Mouse (Mus musculus) small intestine, adult 2 months (tissue): ENCODE results near the gene Trak1. TPM values are rescaled to one million over a fixed set of nuclear protein-coding genes. Genes with fewer than 3 reads are reported as not detected.
A peak's percentile ranks its signal among the peaks of the same experiment; 100 is the strongest.

Experiments
- H3K27ac ChIP-seq: fragments of 200-500 bp; 2 replicates; pipeline ENCODE4 v1.5.1; 2012; ENCODE audit warnings: low read depth, low read length, control low read depth, inconsistent platforms; ENCODE audit not compliant: insufficient read depth
- H3K27me3 ChIP-seq: fragments of 200-500 bp; 2 replicates; pipeline ENCODE4 v1.6.1; 2012; ENCODE audit warnings: mild to moderate bottlenecking, moderate library complexity, low read length, inconsistent platforms; ENCODE audit not compliant: control insufficient read depth, insufficient read depth
- H3K36me3 ChIP-seq: fragments of 200-500 bp; 2 replicates; pipeline ENCODE4 v1.6.1; 2012; ENCODE audit warnings: mild to moderate bottlenecking, low read length, control low read depth, inconsistent platforms; ENCODE audit not compliant: control insufficient read depth, insufficient read depth
- H3K4me1 ChIP-seq: fragments of 200-500 bp; 2 replicates; pipeline ENCODE4 v1.6.1; 2012; ENCODE audit warnings: low read length, inconsistent platforms, mixed read lengths; ENCODE audit not compliant: control insufficient read depth, insufficient read depth, insufficient read length
- H3K4me3 ChIP-seq: fragments of 200-500 bp; 2 replicates; pipeline ENCODE4 v1.5.1; 2012; ENCODE audit warnings: low read depth, mild to moderate bottlenecking, control low read depth, inconsistent platforms, low read length, moderate library complexity
- CTCF ChIP-seq: fragments of 200-500 bp; IDR thresholded peaks from 2 replicates; pipeline ENCODE4 v1.5.1; 2012; ENCODE audit warnings: low read depth, mild to moderate bottlenecking, control low read depth, inconsistent platforms, low read length, moderate library complexity, mixed read lengths; ENCODE audit not compliant: insufficient replicate concordance, insufficient read length; ENCODE audit errors: extremely low read depth
- POLR2A ChIP-seq: fragments of 200-500 bp; IDR thresholded peaks from 2 replicates; pipeline ENCODE4 v1.6.1; 2012; ENCODE audit warnings: low read depth, mild to moderate bottlenecking, control low read depth, inconsistent platforms, low read length, moderate library complexity
- WGBS: fragments of 180-500 bp; shearing (Covaris S2); methylation state at CpG from one replicate; pipeline ENCODE4 v1.1.7; 2018; 5-methylcytosine and 5-hydroxymethylcytosine counted together
- polyA plus RNA-seq: library from polyadenylated mRNA; depleted of rRNA; stranded (reverse); fragments of >200 nt; gene quantifications from 2 replicates; pipeline ENCODE4 v1.2.3, GENCODE M21; 2012

The Trak1 gene
- polyA plus RNA-seq, 1 experiment = 99.8 TPM

GRCm38 (mm10) chr9:121358418-121358817 lies 61.1 kb downstream of the Trak1 start:
- Histone ChIP-seq H3K27me3 (no peaks in the 10 kb centered on the region), H3K36me3 (0 out of 2 replicates have a peak, but pooled peaks cover 7% of the 10 kb centered on the region), H3K27ac (no peak overlapping the region), H3K4me1 (peaks cover 14% of the 10 kb centered on the region), H3K4me3 (no peak overlapping the region)
- TF ChIP-seq CTCF (no peak), POLR2A (no peak)
- 59% methylated on average over 8 of the region's 8 CpGs for WGBS

- TF ChIP-seq POLR2A (no peak), CTCF (no peak)
Observed at GRCm38 (mm10) chr9:121359266-121359972, 62.1 kb downstream of the Trak1 start.

GRCm38 (mm10) chr9:121360327-121360954 lies 63.1 kb downstream of the Trak1 start:
- no peak for TF ChIP-seq CTCF
- no peak for TF ChIP-seq POLR2A
- no peaks in the 10 kb centered on the region for H3K27me3 ChIP-seq
- H3K4me1 ChIP-seq = peaks cover 7% of the 10 kb centered on the region
- H3K36me3 ChIP-seq = peaks cover 20% of the 10 kb centered on the region
- H3K27ac ChIP-seq = no peak overlapping the region
- 51% methylated on average over 11 of the region's 12 CpGs for WGBS
- H3K4me3 ChIP-seq = no peak overlapping the region

More at GRCm38 (mm10) chr9:121359266-121359972, 62.1 kb downstream of the Trak1 start:
- Histone ChIP-seq H3K4me1 (peaks cover 9% of the 10 kb centered on the region), H3K36me3 (peaks cover 14% of the 10 kb centered on the region), H3K4me3 (no peak overlapping the region), H3K27me3 (no peaks in the 10 kb centered on the region), H3K27ac (no peak overlapping the region)
- 78% methylated on average over 3 of the region's 3 CpGs for WGBS

- TF ChIP-seq CTCF (no peak), POLR2A (no peak)
- no peak overlapping the region for H3K27ac ChIP-seq
- WGBS = 51% methylated on average over 9 of the region's 9 CpGs
- peaks cover 25% of the 10 kb centered on the region for H3K36me3 ChIP-seq
- H3K27me3 ChIP-seq = no peaks in the 10 kb centered on the region
- peaks cover 7% of the 10 kb centered on the region; the same call in 1 of the 2 replicates for H3K4me1 ChIP-seq
- H3K4me3 ChIP-seq = no peak overlapping the region
Observed at GRCm38 (mm10) chr9:121361010-121361409, 63.7 kb downstream of the Trak1 start.

GRCm38 (mm10) chr9:121363932-121364331 lies 66.6 kb downstream of the Trak1 start:
- Histone ChIP-seq H3K36me3 (peaks cover 30% of the 10 kb centered on the region), H3K27me3 (no peaks in the 10 kb centered on the region), H3K27ac (no peak overlapping the region), H3K4me3 (no peak overlapping the region), H3K4me1 (peaks cover 10% of the 10 kb centered on the region; the same call in 1 of the 2 replicates)
- WGBS = 87% methylated on average over 19 of the region's 19 CpGs
- TF ChIP-seq POLR2A = no peak
- TF ChIP-seq CTCF = no peak

GRCm38 (mm10) chr9:121366135-121366863 lies 69.0 kb downstream of the Trak1 start:
- H3K27me3 ChIP-seq = no peaks in the 10 kb centered on the region
- no peak overlapping the region for H3K27ac ChIP-seq
- peaks cover 33% of the 10 kb centered on the region for H3K36me3 ChIP-seq
- H3K4me1 ChIP-seq = peaks cover 14% of the 10 kb centered on the region; the same call in 1 of the 2 replicates
- TF ChIP-seq POLR2A (no peak), CTCF (no peak)
- 64% methylated on average over 18 of the region's 18 CpGs for WGBS
- no peak overlapping the region for H3K4me3 ChIP-seq

GRCm38 (mm10) chr9:121366864-121367245 lies 69.6 kb downstream of the Trak1 start:
- H3K36me3 ChIP-seq = peaks cover 33% of the 10 kb centered on the region
- H3K4me1 ChIP-seq = peaks cover 16% of the 10 kb centered on the region; the same call in 1 of the 2 replicates
- no peak overlapping the region for H3K4me3 ChIP-seq
- H3K27me3 ChIP-seq = no peaks in the 10 kb centered on the region
- peak overlapping the region; percentile 34; the same call in 1 of the 2 replicates for H3K27ac ChIP-seq
- 63% methylated on average over 12 of the region's 12 CpGs for WGBS
- no peak for TF ChIP-seq POLR2A
- TF ChIP-seq CTCF = no peak
